In the genomic region with DNA sequence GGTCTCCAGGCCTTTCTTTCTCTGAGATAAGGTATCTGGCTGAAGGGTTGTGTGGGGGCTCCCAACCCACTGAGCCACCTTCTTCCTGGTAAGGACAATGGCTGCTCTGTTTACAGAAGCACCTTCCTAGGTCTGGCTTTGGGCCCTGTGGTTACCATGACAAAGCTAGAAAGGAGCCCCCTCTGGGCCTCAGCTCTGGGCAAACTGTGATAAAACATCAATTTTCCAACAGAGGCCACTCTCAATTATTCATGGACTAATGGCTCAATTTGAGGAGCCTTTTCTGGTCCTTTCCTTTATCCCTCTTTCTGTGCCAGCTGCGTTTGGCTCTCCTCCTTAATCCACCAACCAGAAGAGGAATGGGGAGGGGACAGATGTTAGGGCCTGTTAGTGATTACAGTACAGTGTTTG, we compare ENCODE assay signal across 11 mouse cellular contexts.
DNase-seq lines count a peak whose midpoint lies in the region; ATAC-seq and TF ChIP-seq lines count a peak whose summit lies in the region.
"Had no signal": no experiment of that assay in that cellular context is flagged by ENCODE, and none has a peak within 500 bp of the region (broad histone marks: within the 10 kb centered on the region; RNA-seq: fewer than 3 reads in every experiment).

No protein-coding gene starts in this region.

- no peaks in the 10 kb centered on the region for H3K36me3 ChIP-seq in heart, embryonic 14.5 days (ENCODE audit: control insufficient read depth, insufficient read depth, low read length)
- no peaks in the 10 kb centered on the region for H3K36me3 ChIP-seq in embryonic facial prominence, embryonic 10.5 days (replicated peaks)
- no peaks in the 10 kb centered on the region for H3K36me3 ChIP-seq in hindbrain, embryonic 14.5 days (replicated peaks; ENCODE audit: control insufficient read depth, insufficient read depth)
- H3K36me3 ChIP-seq in midbrain, postnatal 0 days (ENCODE audit: insufficient read depth, low read length): no peaks in the 10 kb centered on the region

- no peak for TF ChIP-seq CTCF in midbrain, postnatal 0 days (IDR thresholded peaks at IDR 0.05)
- no peak for TF ChIP-seq CTCF in layer of hippocampus, adult 2 months (conservative IDR thresholded peaks at IDR 0.05)

- H3K27me3 ChIP-seq in heart, embryonic 14.5 days (ENCODE audit: control insufficient read depth, insufficient read depth, low read length): no peaks in the 10 kb centered on the region
- H3K27me3 ChIP-seq in embryonic facial prominence, embryonic 10.5 days (replicated peaks; ENCODE audit: low read depth, poor library complexity, severe bottlenecking): no peaks in the 10 kb centered on the region
- no peaks in the 10 kb centered on the region for H3K27me3 ChIP-seq in hindbrain, embryonic 14.5 days (ENCODE audit: control insufficient read depth, insufficient read depth, low read length)
- no peaks in the 10 kb centered on the region for H3K27me3 ChIP-seq in midbrain, postnatal 0 days (ENCODE audit: insufficient read depth, low read length)

- no peak overlapping the region for H3K4me2 ChIP-seq in heart, embryonic 14.5 days (ENCODE audit: low read length)
- no peak overlapping the region for H3K4me2 ChIP-seq in hindbrain, embryonic 14.5 days (replicated peaks)
- H3K4me2 ChIP-seq in midbrain, postnatal 0 days (ENCODE audit: low read depth, low read length, poor library complexity, severe bottlenecking): no peak overlapping the region

- no peak overlapping the region for H3K4me3 ChIP-seq in heart, embryonic 14.5 days (ENCODE audit: control insufficient read depth in 1 of 2, insufficient read depth in 1 of 2, low read depth in 1 of 2, low read length in 2 of 2)
- no peak overlapping the region for H3K4me3 ChIP-seq in embryonic facial prominence, embryonic 10.5 days
- H3K4me3 ChIP-seq in hindbrain, embryonic 14.5 days (replicated peaks; ENCODE audit: low read length): no peak overlapping the region
- H3K4me3 ChIP-seq in midbrain, postnatal 0 days (ENCODE audit: low read depth, low read length): no peak overlapping the region
- H3K4me3 ChIP-seq in layer of hippocampus, adult 2 months: no peak overlapping the region
- H3K4me3 ChIP-seq: megakaryocyte, embryonic 14.5 days had no signal

- H3K27ac ChIP-seq in heart, embryonic 14.5 days (replicated peaks in 1 of 2; ENCODE audit: control insufficient read depth in 1 of 2, insufficient read depth in 1 of 2, low read depth in 2 of 2, low read length in 2 of 2): peak overlapping the region; percentile 74 to 82
- H3K27ac ChIP-seq in embryonic facial prominence, embryonic 10.5 days (replicated peaks): peak overlapping the region; percentile 31
- peak overlapping the region; percentile 53; the same call in 1 of the 2 replicates for H3K27ac ChIP-seq in hindbrain, embryonic 14.5 days
- no peak overlapping the region for H3K27ac ChIP-seq in midbrain, postnatal 0 days (ENCODE audit: low read depth, low read length)
- H3K27ac ChIP-seq in layer of hippocampus, adult 2 months: no peak overlapping the region
- H3K27ac ChIP-seq: kidney, postnatal 0 days had no signal

- 46% methylated on average over 1 of the region's 1 CpGs for WGBS in heart, embryonic 14.5 days
- 9% methylated on average over 1 of the region's 1 CpGs for WGBS in embryonic facial prominence, embryonic 10.5 days
- 13% methylated on average over 1 of the region's 1 CpGs for WGBS in hindbrain, embryonic 14.5 days
- 0% methylated on average over 1 of the region's 1 CpGs for WGBS in midbrain, postnatal 0 days

- H3K9ac ChIP-seq in heart, embryonic 14.5 days (ENCODE audit: low read length): no peak overlapping the region
- H3K9ac ChIP-seq in hindbrain, embryonic 14.5 days: no peak overlapping the region
- H3K9ac ChIP-seq in midbrain, postnatal 0 days (replicated peaks; ENCODE audit: low read length, poor library complexity, severe bottlenecking): no peak overlapping the region

- H3K9me3 ChIP-seq in heart, embryonic 14.5 days (ENCODE audit: control insufficient read depth, low read length): 0 out of 2 replicates have a peak, but pooled peaks cover 3% of the 10 kb centered on the region
- H3K9me3 ChIP-seq in embryonic facial prominence, embryonic 10.5 days: no peaks in the 10 kb centered on the region
- no peaks in the 10 kb centered on the region for H3K9me3 ChIP-seq in hindbrain, embryonic 14.5 days (ENCODE audit: control insufficient read depth, low read length)
- H3K9me3 ChIP-seq in midbrain, postnatal 0 days (ENCODE audit: low read length): no peaks in the 10 kb centered on the region

- peaks cover 39 to 52% of the 10 kb centered on the region in 2 experiments for H3K4me1 ChIP-seq in heart, embryonic 14.5 days (ENCODE audit: control insufficient read depth in 2 of 2, insufficient read depth in 2 of 2, low read length in 2 of 2)
- H3K4me1 ChIP-seq in embryonic facial prominence, embryonic 10.5 days: peaks cover 27% of the 10 kb centered on the region
- H3K4me1 ChIP-seq in hindbrain, embryonic 14.5 days (replicated peaks; ENCODE audit: control insufficient read depth, insufficient read depth, low read length): peaks cover 9% of the 10 kb centered on the region
- no peaks in the 10 kb centered on the region for H3K4me1 ChIP-seq in midbrain, postnatal 0 days (ENCODE audit: insufficient read depth, low read length)

- no peak for DNase-seq in heart, postnatal 10 days
- DNase-seq in embryonic facial prominence, embryonic 10.5 days (ENCODE audit: low spot score): no peak
- peak; percentile 49 for DNase-seq in hindbrain, embryonic 14.5 days (ENCODE audit: low spot score)
- peak; percentile 36 for DNase-seq in midbrain, postnatal 0 days (ENCODE audit: low spot score)
- no peak for DNase-seq in layer of hippocampus, adult 2 months (ENCODE audit: low spot score in 2 of 2)
- DNase-seq in adrenal gland, postnatal 4 days (ENCODE audit: low spot score in 2 of 2): no peak
- DNase-seq in left cerebral cortex, postnatal 14 days (ENCODE audit: low spot score in 2 of 2): no peak
- DNase-seq: right cerebral cortex, postnatal 14 days had no signal

- intact Hi-C loops in heart, postnatal 10 days (cut with DNase I): no loop called here
- intact Hi-C loops in left cerebral cortex, postnatal 14 days (cut with DNase I): no loop called here

- ATAC-seq in heart, embryonic 14.5 days (ENCODE audit: insufficient number of reproducible peaks, insufficient read depth, low FRiP score, low read depth): no peak
- ATAC-seq in hindbrain, embryonic 14.5 days (ENCODE audit: low FRiP score): peak; percentile 76
- no peak for ATAC-seq in midbrain, postnatal 0 days (ENCODE audit: low FRiP score)

Comparison
In these comparisons a context has a peak if more than half of its experiments do, and no peak if none do; other contexts are left out.
1. H3K27ac ChIP-seq: peak in heart, embryonic 14.5 days (2 of 2), embryonic facial prominence, embryonic 10.5 days (single experiment) and hindbrain, embryonic 14.5 days (single experiment); none in midbrain, postnatal 0 days (single experiment) and layer of hippocampus, adult 2 months (single experiment).
2. DNase-seq: peak in hindbrain, embryonic 14.5 days (single experiment) and midbrain, postnatal 0 days (single experiment); none in heart, postnatal 10 days (0 of 2), embryonic facial prominence, embryonic 10.5 days (single experiment), layer of hippocampus, adult 2 months (0 of 2), adrenal gland, postnatal 4 days (0 of 2) and left cerebral cortex, postnatal 14 days (0 of 2).